Mouse (Mus musculus): Measurements from ENCODE around the gene Tmem72. TPM values are rescaled to one million over a fixed set of nuclear protein-coding genes. Genes with fewer than 3 reads are reported as not detected.

Gene Tmem72
- polyA plus RNA-seq, 2 experiments, result under 0.01 to 0.01 TPM

DNA sequence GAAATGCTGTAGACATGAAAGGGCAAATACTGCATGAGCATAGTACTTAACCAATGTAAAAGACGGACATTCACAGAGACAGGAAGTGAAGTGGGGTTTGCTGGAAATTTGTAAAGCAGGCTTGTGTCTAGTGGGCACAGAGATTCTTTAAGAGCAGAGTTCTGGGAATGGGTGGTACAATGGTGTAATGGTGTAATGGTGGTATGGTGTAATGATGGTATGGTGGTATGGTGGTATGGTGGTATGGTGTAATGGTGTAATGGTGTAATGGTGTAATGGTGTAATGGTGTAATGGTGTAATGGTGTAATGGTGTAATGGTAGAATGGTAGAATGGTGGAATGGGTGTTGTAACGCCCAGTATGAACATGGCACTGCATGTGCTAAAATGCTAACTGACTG is 21.3 kb upstream of the Tmem72 start:
- H3K9me3 ChIP-seq (ENCODE audit: control insufficient read depth, low read length), result no peaks in the 10 kb centered on the region
- no peaks in the 10 kb centered on the region for H3K4me1 ChIP-seq (replicated peaks; ENCODE audit: control insufficient read depth in 2 of 2, insufficient read depth in 2 of 2, low read length in 1 of 2)
- ATAC-seq (ENCODE audit: insufficient read depth) (no peak), DNase-seq (ENCODE audit: low read depth in 3 of 3, low spot score in 3 of 3) (no peak)
- no peak overlapping the region for H3K4me3 ChIP-seq (ENCODE audit: insufficient read depth in 1 of 2, low read depth in 2 of 2, low read length in 2 of 2)
- no peak overlapping the region for H3K9ac ChIP-seq (replicated peaks)
- no peak overlapping the region for H3K4me2 ChIP-seq (ENCODE audit: low read depth)
- no peak for TF ChIP-seq CTCF (IDR thresholded peaks at IDR 0.05; ENCODE audit: low read depth)
- no peak for TF ChIP-seq EP300 (IDR thresholded peaks at IDR 0.05; ENCODE audit: low read depth)
- H3K27me3 ChIP-seq (ENCODE audit: control insufficient read depth, insufficient read depth, low read length), result no peaks in the 10 kb centered on the region
- H3K36me3 ChIP-seq (replicated peaks; ENCODE audit: control insufficient read depth, insufficient read depth, low read depth), result no peaks in the 10 kb centered on the region
- 36% methylated on average over 2 of the region's 2 CpGs for WGBS (ENCODE audit: insufficient replicate concordance)
- H3K27ac ChIP-seq, result no peak overlapping the region

DNA sequence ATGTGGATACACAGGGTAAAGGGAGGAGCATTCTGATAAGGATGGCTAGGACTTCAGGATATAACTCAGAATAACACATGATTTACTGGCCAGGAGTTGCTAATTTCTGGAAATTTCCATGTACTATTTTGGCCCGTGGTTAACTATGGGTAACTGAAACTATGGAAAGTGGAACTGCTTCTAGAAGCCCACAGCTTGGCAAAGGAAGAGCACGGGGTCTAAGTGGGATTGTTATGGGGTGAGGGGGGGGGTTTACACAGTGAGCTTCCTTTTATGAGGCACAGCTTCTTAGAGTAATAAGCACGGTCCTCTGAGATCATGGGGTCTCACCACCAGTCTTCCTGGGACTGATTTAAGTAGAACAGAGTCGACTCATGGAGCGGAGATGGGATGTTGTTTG is 18.6 kb upstream of the Tmem72 start:
- 60% methylated on average over 5 of the region's 5 CpGs for WGBS (ENCODE audit: insufficient replicate concordance)
- no peak for ATAC-seq (ENCODE audit: insufficient read depth)
- Histone ChIP-seq H3K9me3 (ENCODE audit: control insufficient read depth, low read length) (no peaks in the 10 kb centered on the region), H3K36me3 (replicated peaks; ENCODE audit: control insufficient read depth, insufficient read depth, low read depth) (no peaks in the 10 kb centered on the region), H3K27me3 (ENCODE audit: control insufficient read depth, insufficient read depth, low read length) (no peaks in the 10 kb centered on the region), H3K4me3 (ENCODE audit: insufficient read depth in 1 of 2, low read depth in 2 of 2, low read length in 2 of 2) (no peak overlapping the region), H3K4me1 (replicated peaks; ENCODE audit: control insufficient read depth in 2 of 2, insufficient read depth in 2 of 2, low read length in 1 of 2) (no peaks in the 10 kb centered on the region), H3K27ac (no peak overlapping the region), H3K9ac (replicated peaks) (no peak overlapping the region), H3K4me2 (ENCODE audit: low read depth) (no peak overlapping the region)
- TF ChIP-seq CTCF (IDR thresholded peaks at IDR 0.05; ENCODE audit: low read depth), result no peak
- no peak for DNase-seq (ENCODE audit: low read depth in 3 of 3, low spot score in 3 of 3)

DNA sequence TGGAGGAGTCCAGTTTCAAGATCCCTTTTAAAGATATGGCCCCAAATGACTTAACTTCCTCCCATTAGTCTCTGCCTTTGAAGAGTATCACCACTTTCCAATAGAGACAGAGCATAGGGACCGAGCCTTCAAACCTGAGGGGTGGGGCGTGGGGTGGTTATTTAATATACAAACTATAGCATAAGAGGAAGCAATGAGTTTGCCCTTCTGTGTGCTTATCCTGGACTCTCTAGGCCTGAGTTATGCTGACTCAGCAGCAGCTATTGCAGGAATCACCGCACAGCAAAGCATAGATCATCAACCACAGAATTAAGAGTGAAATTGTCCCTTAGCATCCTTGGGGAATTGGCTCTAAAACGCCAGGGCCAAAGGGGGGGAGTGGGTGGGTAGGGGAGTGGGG is 16.9 kb upstream of the Tmem72 start:
- Histone ChIP-seq H3K27me3 (ENCODE audit: control insufficient read depth, insufficient read depth, low read length) (no peaks in the 10 kb centered on the region), H3K4me2 (ENCODE audit: low read depth) (no peak overlapping the region), H3K27ac (no peak overlapping the region), H3K36me3 (replicated peaks; ENCODE audit: control insufficient read depth, insufficient read depth, low read depth) (no peaks in the 10 kb centered on the region), H3K4me1 (replicated peaks; ENCODE audit: control insufficient read depth in 2 of 2, insufficient read depth in 2 of 2, low read length in 1 of 2) (no peaks in the 10 kb centered on the region), H3K4me3 (ENCODE audit: insufficient read depth in 1 of 2, low read depth in 2 of 2, low read length in 2 of 2) (no peak overlapping the region), H3K9ac (replicated peaks) (no peak overlapping the region), H3K9me3 (ENCODE audit: control insufficient read depth, low read length) (no peaks in the 10 kb centered on the region)
- WGBS (ENCODE audit: insufficient replicate concordance), result 46% methylated on average over 4 of the region's 4 CpGs
- ATAC-seq (ENCODE audit: insufficient read depth), result no peak
- DNase-seq (ENCODE audit: low read depth in 3 of 3, low spot score in 3 of 3), result no peak
- no peak for TF ChIP-seq EP300 (IDR thresholded peaks at IDR 0.05; ENCODE audit: low read depth)
- no peak for TF ChIP-seq CTCF (IDR thresholded peaks at IDR 0.05; ENCODE audit: low read depth)

DNA sequence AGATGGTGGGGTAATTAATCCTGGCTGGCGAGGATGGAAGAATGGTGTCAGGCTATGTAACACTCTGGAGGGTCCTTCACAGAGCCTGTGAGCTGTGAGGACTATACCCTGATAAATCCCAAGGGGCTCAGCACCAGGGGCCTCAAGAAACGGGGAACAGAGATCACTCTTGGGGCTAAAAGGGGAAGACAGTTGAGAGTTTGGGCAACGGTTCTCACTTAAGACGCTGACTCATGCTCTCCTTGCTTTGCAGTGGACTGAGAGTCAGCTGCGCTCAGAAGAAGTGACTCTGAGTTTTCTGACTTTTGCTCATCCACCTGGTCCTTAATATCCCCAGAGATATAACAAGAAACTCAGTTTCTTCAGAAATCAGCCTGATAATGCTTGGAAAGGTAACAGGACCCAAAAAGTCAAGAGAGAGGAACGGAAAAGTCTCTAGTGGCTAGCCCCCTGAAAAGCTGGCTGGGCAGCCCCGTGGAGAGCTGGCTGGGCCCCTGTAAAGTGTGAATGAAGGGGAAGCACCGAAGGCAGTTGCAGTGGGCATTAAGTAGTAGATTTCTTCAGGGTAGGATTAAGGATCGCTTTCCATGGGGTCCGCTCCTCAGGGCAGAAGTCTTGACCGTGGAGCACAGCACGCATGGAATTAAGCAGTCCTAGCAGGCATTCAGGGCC is 7.9 kb upstream of the Tmem72 start:
- Histone ChIP-seq H3K4me3 (ENCODE audit: insufficient read depth in 1 of 2, low read depth in 2 of 2, low read length in 2 of 2) (no peak overlapping the region), H3K9me3 (ENCODE audit: control insufficient read depth, low read length) (no peaks in the 10 kb centered on the region), H3K9ac (replicated peaks) (no peak overlapping the region), H3K27ac (no peak overlapping the region), H3K36me3 (replicated peaks; ENCODE audit: control insufficient read depth, insufficient read depth, low read depth) (no peaks in the 10 kb centered on the region), H3K4me1 (replicated peaks; ENCODE audit: control insufficient read depth in 2 of 2, insufficient read depth in 2 of 2, low read length in 1 of 2) (no peaks in the 10 kb centered on the region; a peak in 1 of 4 replicates), H3K27me3 (ENCODE audit: control insufficient read depth, insufficient read depth, low read length) (no peaks in the 10 kb centered on the region), H3K4me2 (ENCODE audit: low read depth) (no peak overlapping the region)
- 36% methylated on average over 12 of the region's 12 CpGs for WGBS (ENCODE audit: insufficient replicate concordance)
- ATAC-seq (ENCODE audit: insufficient read depth) (no peak), DNase-seq (ENCODE audit: low read depth in 3 of 3, low spot score in 3 of 3) (peak in 1 of 3 experiments; percentile 9)
- TF ChIP-seq CTCF (IDR thresholded peaks at IDR 0.05; ENCODE audit: low read depth) (no peak), EP300 (IDR thresholded peaks at IDR 0.05; ENCODE audit: low read depth) (no peak)

DNA sequence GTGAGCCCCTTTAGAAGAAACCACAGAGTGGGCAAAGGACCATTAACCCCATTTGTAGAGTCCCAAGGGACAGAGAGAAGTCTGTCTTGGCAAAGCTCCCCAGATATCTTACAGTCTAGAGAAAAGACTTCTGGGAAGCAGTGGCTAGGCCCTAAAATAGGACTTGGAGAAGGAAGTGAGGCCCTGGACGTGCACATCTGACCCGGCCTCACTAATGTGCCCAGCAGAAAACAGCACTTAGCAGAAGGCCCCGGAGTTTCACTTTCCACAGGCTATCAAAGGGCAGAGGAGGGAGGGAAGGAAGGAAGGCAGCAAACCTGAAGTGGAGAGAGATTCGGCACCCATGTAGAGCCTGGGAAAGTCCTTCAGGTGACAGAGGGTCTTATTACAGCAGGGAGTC is 2.2 kb upstream of the Tmem72 start:
- no peak overlapping the region for H3K27ac ChIP-seq
- no peaks in the 10 kb centered on the region for H3K36me3 ChIP-seq (replicated peaks; ENCODE audit: control insufficient read depth, insufficient read depth, low read depth)
- no peaks in the 10 kb centered on the region for H3K27me3 ChIP-seq (ENCODE audit: control insufficient read depth, insufficient read depth, low read length)
- no peak overlapping the region for H3K9ac ChIP-seq (replicated peaks)
- H3K4me3 ChIP-seq (ENCODE audit: insufficient read depth in 1 of 2, low read depth in 2 of 2, low read length in 2 of 2), result no peak overlapping the region
- 38% methylated on average over 4 of the region's 4 CpGs for WGBS (ENCODE audit: insufficient replicate concordance)
- TF ChIP-seq EP300 (IDR thresholded peaks at IDR 0.05; ENCODE audit: low read depth), result no peak
- no peak for TF ChIP-seq CTCF (IDR thresholded peaks at IDR 0.05; ENCODE audit: low read depth)
- ATAC-seq (ENCODE audit: insufficient read depth) (no peak), DNase-seq (ENCODE audit: low read depth in 3 of 3, low spot score in 3 of 3) (no peak)
- no peaks in the 10 kb centered on the region for H3K9me3 ChIP-seq (ENCODE audit: control insufficient read depth, low read length)
- no peak overlapping the region for H3K4me2 ChIP-seq (ENCODE audit: low read depth)
- H3K4me1 ChIP-seq (replicated peaks; ENCODE audit: control insufficient read depth in 2 of 2, insufficient read depth in 2 of 2, low read length in 1 of 2), result no peaks in the 10 kb centered on the region

Measured in liver, embryonic 14.5 days (tissue).